Mouse (Mus musculus) embryonic facial prominence, embryonic 11.5 days (tissue): ENCODE results near the gene Ppp6r3. TPM values are rescaled to one million over a fixed set of nuclear protein-coding genes. Genes with fewer than 3 reads are reported as not detected.

Experiments
- ATAC-seq: fragments of 200-750 bp; cut with Nextera tagmentation; replicated peaks from 2 replicates; pipeline ENCODE4 v1.8.0; 2017; ENCODE audit warnings: low read depth; ENCODE audit not compliant: insufficient number of reproducible peaks, low FRiP score, low TSS enrichment
- DNase-seq: peaks from one replicate; pipeline ENCODE4 v3.0.0-alpha.2; 2015; ENCODE audit warnings: low spot score
- H3K27ac ChIP-seq: fragments of 300-500 bp; sonication (generic); replicated peaks from 2 replicates; pipeline ENCODE4 v1.5.1; 2014; ENCODE audit warnings: mild to moderate bottlenecking, low read depth, low read length, control low read depth
- H3K27me3 ChIP-seq: fragments of 300-500 bp; sonication (generic); 2 replicates; pipeline ENCODE4 v1.6.1; 2014; ENCODE audit warnings: mild to moderate bottlenecking, low read length, moderate library complexity, mixed read lengths; ENCODE audit not compliant: control insufficient read depth, insufficient read depth
- H3K36me3 ChIP-seq: fragments of 300-500 bp; sonication (generic); replicated peaks from 2 replicates; pipeline ENCODE4 v1.6.1; 2014; ENCODE audit warnings: low read depth, mild to moderate bottlenecking, low read length, moderate library complexity, mixed read lengths; ENCODE audit not compliant: control insufficient read depth, insufficient read depth
- H3K4me1 ChIP-seq: fragments of 300-500 bp; sonication (generic); 2 replicates; pipeline ENCODE4 v1.6.1; 2014; ENCODE audit warnings: low read length, mixed read lengths; ENCODE audit not compliant: control insufficient read depth, insufficient read depth
- H3K4me2 ChIP-seq: fragments of 300-500 bp; sonication (generic); 2 replicates; pipeline ENCODE4 v1.6.1; 2014; ENCODE audit warnings: low read depth, mild to moderate bottlenecking, control low read depth, low read length, moderate library complexity
- H3K4me3 ChIP-seq: fragments of 300-500 bp; sonication (generic); 2 replicates; pipeline ENCODE4 v1.5.1; 2014; ENCODE audit warnings: low read depth, low read length, control low read depth
- H3K9ac ChIP-seq: fragments of 300-500 bp; sonication (generic); replicated peaks from 2 replicates; pipeline ENCODE4 v1.6.1; 2014; ENCODE audit warnings: mild to moderate bottlenecking, control low read depth, low read length
- H3K9me3 ChIP-seq: fragments of 300-500 bp; sonication (generic); replicated peaks from 2 replicates; pipeline ENCODE4 v1.6.1; 2016; ENCODE audit warnings: mild to moderate bottlenecking, low read length, inconsistent platforms, mixed read lengths; ENCODE audit not compliant: control insufficient read depth
- WGBS: fragments of 180-500 bp; shearing (Covaris S2); extraction: QIAGEN DNeasy Blood & Tissue Kit; methylation state at CpG from one replicate; pipeline ENCODE4 v1.1.7; 2014; 5-methylcytosine and 5-hydroxymethylcytosine counted together
- polyA plus RNA-seq: library from polyadenylated mRNA; unstranded; fragments of >200 nt; fragmentation: Nextera tagmentation; extraction: Ambion mirVana; gene quantifications from 2 replicates; pipeline ENCODE4 v1.2.1, GENCODE M21; 2014

Ppp6r3 gene
- polyA plus RNA-seq, 1 experiment from 2014 or later, result 83.2 TPM

GRCm38 (mm10) chr19:3451649-3452048 is 123.9 kb downstream of the Ppp6r3 start:
- H3K9me3 ChIP-seq, result no peaks in the 10 kb centered on the region
- H3K4me2 ChIP-seq, result no peak overlapping the region
- H3K4me1 ChIP-seq, result no peaks in the 10 kb centered on the region
- ATAC-seq (no peak; the same call in 1 of the 2 replicates), DNase-seq (no peak)
- H3K4me3 ChIP-seq, result no peak overlapping the region
- no peaks in the 10 kb centered on the region for H3K27me3 ChIP-seq
- peaks cover 7% of the 10 kb centered on the region for H3K36me3 ChIP-seq
- no peak overlapping the region for H3K27ac ChIP-seq
- H3K9ac ChIP-seq, result no peak overlapping the region
- WGBS, result 68% methylated on average over 6 of the region's 6 CpGs

DNA sequence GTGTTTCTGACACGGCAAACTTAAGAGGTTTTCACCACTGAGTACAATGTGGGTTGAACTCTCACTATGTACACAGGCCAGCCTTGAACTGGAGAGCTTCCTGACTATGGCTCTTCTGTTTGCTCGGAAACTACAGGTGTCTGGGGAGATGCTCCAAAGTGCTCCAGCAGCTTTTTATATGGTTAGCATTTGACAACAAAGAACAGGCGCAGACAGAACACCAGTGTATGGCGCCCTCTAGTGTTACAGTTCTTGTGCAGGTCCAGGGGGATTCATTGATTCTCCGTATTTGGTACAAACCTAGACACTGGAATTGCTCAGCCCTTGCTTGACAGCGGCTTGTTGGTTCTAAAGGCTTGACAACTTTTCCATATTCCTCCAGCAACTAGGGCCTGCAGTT is 124.4 kb downstream of the Ppp6r3 start:
- no peaks in the 10 kb centered on the region for H3K4me1 ChIP-seq
- peaks cover 6% of the 10 kb centered on the region; the same call in 1 of the 2 replicates for H3K36me3 ChIP-seq
- no peak overlapping the region for H3K27ac ChIP-seq
- no peak overlapping the region for H3K9ac ChIP-seq
- H3K4me2 ChIP-seq, result no peak overlapping the region
- ATAC-seq (peak; percentile 75), DNase-seq (peak; percentile 91)
- WGBS, result 28% methylated on average over 6 of the region's 6 CpGs
- no peak overlapping the region for H3K4me3 ChIP-seq
- no peaks in the 10 kb centered on the region for H3K27me3 ChIP-seq
- no peaks in the 10 kb centered on the region for H3K9me3 ChIP-seq

- DNase-seq (no peak), ATAC-seq (no peak)
- Histone ChIP-seq H3K4me1 (no peaks in the 10 kb centered on the region), H3K27me3 (no peaks in the 10 kb centered on the region), H3K36me3 (peaks cover 6% of the 10 kb centered on the region; the same call in 1 of the 2 replicates), H3K9me3 (no peaks in the 10 kb centered on the region), H3K9ac (no peak overlapping the region), H3K27ac (no peak overlapping the region), H3K4me2 (no peak overlapping the region), H3K4me3 (no peak overlapping the region)
- 91% methylated on average over 3 of the region's 3 CpGs for WGBS
These were observed 124.8 kb downstream of the Ppp6r3 start for GRCm38 (mm10) chr19:3450714-3451113.

DNA sequence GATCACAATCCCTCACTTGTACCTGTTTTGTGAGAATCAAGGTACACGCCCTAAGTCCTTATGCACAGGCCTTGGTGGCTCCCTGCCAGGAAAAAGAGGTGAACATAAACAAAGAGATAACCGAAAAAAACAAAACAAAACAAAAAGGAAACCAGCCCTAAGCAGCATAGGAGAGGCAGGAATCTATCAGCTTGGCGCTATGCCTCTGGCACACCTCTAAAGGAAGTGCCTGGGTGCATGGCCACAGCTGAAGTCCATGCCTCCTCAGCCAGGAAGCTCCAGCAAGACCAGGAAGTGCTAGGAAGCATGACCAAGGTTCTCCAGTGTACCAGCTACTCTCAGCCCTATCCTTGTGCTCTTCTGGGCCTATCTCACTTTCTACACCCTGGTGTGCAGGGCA is 126.3 kb downstream of the Ppp6r3 start:
- no peaks in the 10 kb centered on the region for H3K9me3 ChIP-seq
- no peak overlapping the region for H3K9ac ChIP-seq
- DNase-seq (no peak), ATAC-seq (no peak)
- no peaks in the 10 kb centered on the region; the same call in 1 of the 2 replicates for H3K36me3 ChIP-seq
- H3K27me3 ChIP-seq, result no peaks in the 10 kb centered on the region
- WGBS, result 75% methylated on average over 3 of the region's 3 CpGs
- H3K4me3 ChIP-seq, result no peak overlapping the region
- H3K4me1 ChIP-seq, result no peaks in the 10 kb centered on the region
- H3K4me2 ChIP-seq, result no peak overlapping the region
- H3K27ac ChIP-seq, result no peak overlapping the region

GRCm38 (mm10) chr19:3447348-3447747 is 128.2 kb downstream of the Ppp6r3 start:
- Histone ChIP-seq H3K27ac (no peak overlapping the region), H3K4me1 (no peaks in the 10 kb centered on the region), H3K9ac (no peak overlapping the region), H3K36me3 (no peaks in the 10 kb centered on the region), H3K4me3 (no peak overlapping the region), H3K27me3 (no peaks in the 10 kb centered on the region), H3K4me2 (no peak overlapping the region), H3K9me3 (no peaks in the 10 kb centered on the region)
- WGBS, result 71% methylated on average over 3 of the region's 3 CpGs
- ATAC-seq (no peak), DNase-seq (no peak)

- ATAC-seq (no peak), DNase-seq (no peak)
- Histone ChIP-seq H3K27ac (no peak overlapping the region), H3K4me2 (no peak overlapping the region), H3K9me3 (no peaks in the 10 kb centered on the region), H3K9ac (no peak overlapping the region), H3K27me3 (no peaks in the 10 kb centered on the region), H3K36me3 (no peaks in the 10 kb centered on the region), H3K4me1 (no peaks in the 10 kb centered on the region), H3K4me3 (no peak overlapping the region)
- 31% methylated on average over 10 of the region's 10 CpGs for WGBS
These were observed 134.5 kb downstream of the Ppp6r3 start for GRCm38 (mm10) chr19:3441092-3441491.

- Histone ChIP-seq H3K4me3 (no peak overlapping the region), H3K27me3 (no peaks in the 10 kb centered on the region), H3K4me2 (no peak overlapping the region), H3K9ac (no peak overlapping the region), H3K9me3 (no peaks in the 10 kb centered on the region), H3K27ac (no peak overlapping the region), H3K4me1 (no peaks in the 10 kb centered on the region), H3K36me3 (no peaks in the 10 kb centered on the region)
- WGBS, result 43% methylated on average over 5 of the region's 5 CpGs
- DNase-seq (no peak), ATAC-seq (0 out of 2 replicates have a peak, but pooled peaks have one; percentile 36)
These were observed 134.9 kb downstream of the Ppp6r3 start for GRCm38 (mm10) chr19:3440667-3441066.

- 64% methylated on average over 5 of the region's 5 CpGs for WGBS
- Histone ChIP-seq H3K4me2 (no peak overlapping the region), H3K4me3 (no peak overlapping the region), H3K9me3 (no peaks in the 10 kb centered on the region), H3K36me3 (no peaks in the 10 kb centered on the region), H3K9ac (no peak overlapping the region), H3K27ac (no peak overlapping the region), H3K4me1 (no peaks in the 10 kb centered on the region; the same call in 1 of the 2 replicates), H3K27me3 (no peaks in the 10 kb centered on the region)
- ATAC-seq (no peak), DNase-seq (no peak)
These were observed 137.6 kb downstream of the Ppp6r3 start for GRCm38 (mm10) chr19:3437980-3438379.
